Mouse (Mus musculus): ENCODE data around the gene Cln5.

DNA sequence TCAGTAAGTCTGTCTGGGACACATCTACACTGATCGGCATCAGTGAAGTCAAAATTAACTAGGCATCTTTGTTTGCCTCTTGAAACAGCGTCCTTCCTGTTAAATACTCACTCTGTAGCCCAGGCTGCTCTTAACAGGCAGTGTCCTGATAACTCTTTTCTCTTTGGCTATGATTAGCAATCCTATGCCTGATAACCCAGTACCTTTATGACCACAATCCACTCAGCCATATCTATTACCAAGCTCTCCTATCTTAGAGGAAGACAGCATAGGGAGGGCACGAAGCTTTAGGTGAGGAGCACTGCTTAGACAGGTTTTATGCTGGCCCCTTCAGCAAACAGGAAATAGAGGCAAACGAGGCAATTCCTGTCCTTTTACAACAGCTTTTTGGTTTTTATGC is 23.7 kb downstream of the Cln5 start:
- TF ChIP-seq POLR2A (IDR thresholded peaks at IDR 0.05; ENCODE audit: borderline replicate concordance, insufficient read depth, low read length) (no peak), CTCF (IDR thresholded peaks at IDR 0.05; ENCODE audit: borderline replicate concordance, insufficient read depth, low read depth, low read length) (no peak)

All from cerebellum, adult 2 months (tissue).